Mouse (Mus musculus) neural tube, embryonic 11.5 days (tissue): ENCODE measurements at regions not wholly inside any gene's neighbourhood (a gene's known extent, or its start where the extent isn't known, plus 50 kb on each side); places are given as distances from the start of the nearest gene placed in this dataset.
A peak's percentile ranks its signal among the peaks of the same experiment; 100 is the strongest.

ENCODE experiments used
- ATAC-seq: fragments of 200-750 bp; cut with Nextera tagmentation; 2 replicates; pipeline ENCODE4 v1.8.0; 2017; ENCODE audit warnings: moderate number of reproducible peaks, mild to moderate bottlenecking, moderate TSS enrichment, moderate library complexity; ENCODE audit not compliant: insufficient read depth, low FRiP score, low TSS enrichment
- DNase-seq: peaks from one replicate; pipeline ENCODE4 v3.0.0-alpha.2; 2015; ENCODE audit warnings: low spot score
- H3K27ac ChIP-seq: fragments of 300-500 bp; sonication (generic); 2 replicates; pipeline ENCODE4 v1.5.1; 2014; ENCODE audit warnings: low read depth, mild to moderate bottlenecking, low read length
- H3K27me3 ChIP-seq: fragments of 300-500 bp; sonication (generic); 2 replicates; pipeline ENCODE4 v1.6.1; 2014; ENCODE audit warnings: mild to moderate bottlenecking, low read length, mixed read lengths; ENCODE audit not compliant: control insufficient read depth, insufficient read depth
- H3K36me3 ChIP-seq: fragments of 300-500 bp; sonication (generic); 2 replicates; pipeline ENCODE4 v1.6.1; 2014; ENCODE audit warnings: mild to moderate bottlenecking, low read length, moderate library complexity, mixed read lengths; ENCODE audit not compliant: control insufficient read depth, insufficient read depth
- H3K4me1 ChIP-seq: fragments of 300-500 bp; sonication (generic); 2 replicates; pipeline ENCODE4 v1.6.1; 2014; ENCODE audit warnings: low read length, mixed read lengths; ENCODE audit not compliant: control insufficient read depth, insufficient read depth
- H3K4me2 ChIP-seq: fragments of 300-500 bp; sonication (generic); 2 replicates; pipeline ENCODE4 v1.6.1; 2014; ENCODE audit warnings: low read depth, mild to moderate bottlenecking, moderate library complexity
- H3K4me3 ChIP-seq: fragments of 300-500 bp; sonication (generic); 2 replicates; pipeline ENCODE4 v1.5.1; 2014; ENCODE audit warnings: low read depth, low read length
- H3K9ac ChIP-seq: fragments of 300-500 bp; sonication (generic); 2 replicates; pipeline ENCODE4 v1.6.1; 2014; ENCODE audit warnings: mild to moderate bottlenecking, low read length
- H3K9me3 ChIP-seq: fragments of 300-500 bp; sonication (generic); 2 replicates; pipeline ENCODE4 v1.6.1; 2016; ENCODE audit warnings: low read length; ENCODE audit not compliant: control insufficient read depth
- WGBS: fragments of 180-500 bp; shearing (Covaris S2); extraction: QIAGEN DNeasy Blood & Tissue Kit; methylation state at CpG from one replicate; pipeline ENCODE4 v1.1.7; 2014; 5-methylcytosine and 5-hydroxymethylcytosine counted together

DNA sequence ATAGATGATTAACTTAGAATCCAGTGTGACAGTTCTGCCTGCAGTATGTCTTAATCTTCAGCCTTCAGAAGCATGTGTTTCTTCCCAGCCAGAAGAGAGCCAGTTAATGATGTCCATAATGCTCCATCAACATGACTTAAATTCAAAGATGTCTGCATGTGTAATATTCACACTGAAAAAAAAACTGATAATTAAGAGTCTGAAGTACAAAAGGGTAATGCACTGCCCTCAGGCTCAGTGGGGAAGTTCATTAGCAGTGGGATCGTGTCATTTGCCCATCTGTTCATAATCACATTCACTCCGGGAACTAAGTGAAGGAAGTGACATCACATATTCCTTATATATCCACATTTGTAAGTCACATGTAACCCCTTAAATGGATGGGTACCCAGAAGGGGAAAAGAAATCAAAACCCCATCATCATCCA is 1334.5 kb upstream of the Gje1 start:
- ATAC-seq, result peak; percentile 70
- H3K27ac ChIP-seq, result no peak overlapping the region
- H3K36me3 ChIP-seq, result no peaks in the 10 kb centered on the region
- peak; percentile 16 for DNase-seq
- H3K27me3 ChIP-seq, result no peaks in the 10 kb centered on the region
- H3K4me3 ChIP-seq, result no peak overlapping the region
- no peaks in the 10 kb centered on the region for H3K9me3 ChIP-seq
- 51% methylated on average over 2 of the region's 2 CpGs for WGBS
- no peaks in the 10 kb centered on the region for H3K4me1 ChIP-seq
- H3K9ac ChIP-seq, result no peak overlapping the region
- no peak overlapping the region for H3K4me2 ChIP-seq

DNA sequence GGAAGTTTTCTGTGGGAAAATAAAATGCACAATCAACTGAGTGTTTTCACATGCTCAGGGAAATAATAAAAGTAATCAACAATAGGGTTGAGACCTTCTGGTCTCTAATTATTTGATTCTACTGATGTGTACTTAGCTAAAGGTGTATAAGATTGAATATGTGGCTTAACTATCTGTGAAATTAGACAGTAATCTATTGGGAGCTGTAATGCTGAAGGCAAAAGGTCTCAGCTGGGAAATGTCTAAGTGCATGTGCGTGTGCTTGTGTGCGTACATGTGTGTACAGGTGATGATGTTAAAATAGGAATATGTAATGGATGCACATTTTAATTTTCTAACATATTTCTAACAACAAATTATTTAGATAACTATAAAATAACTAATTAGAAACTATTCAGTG is 1318.2 kb upstream of the Gje1 start:
- Histone ChIP-seq H3K4me2 (no peak overlapping the region), H3K9ac (no peak overlapping the region), H3K4me1 (no peaks in the 10 kb centered on the region), H3K27ac (no peak overlapping the region), H3K4me3 (no peak overlapping the region), H3K9me3 (no peaks in the 10 kb centered on the region), H3K27me3 (no peaks in the 10 kb centered on the region), H3K36me3 (no peaks in the 10 kb centered on the region)
- DNase-seq (no peak), ATAC-seq (no peak)
- WGBS, result 86% methylated on average over 2 of the region's 2 CpGs

DNA sequence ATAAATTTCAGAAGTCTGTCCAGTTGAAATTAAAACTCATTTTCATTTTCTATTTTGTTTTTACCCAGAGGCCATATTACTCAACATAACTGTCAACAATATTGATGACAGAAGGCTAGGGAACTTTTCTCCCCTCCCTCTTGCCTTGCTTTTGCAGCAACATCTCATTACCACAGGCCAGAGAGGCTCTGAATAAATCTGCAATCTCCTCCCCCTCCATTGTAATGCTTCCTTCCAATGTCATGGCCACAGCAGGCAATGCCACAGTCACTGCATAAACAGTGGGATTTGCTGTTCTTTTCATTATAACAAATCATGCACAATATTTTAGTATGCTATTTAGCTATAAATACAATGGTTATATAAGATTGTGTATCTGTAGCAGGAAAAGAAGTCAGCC is 1315.1 kb upstream of the Gje1 start:
- H3K27me3 ChIP-seq, result no peaks in the 10 kb centered on the region
- ATAC-seq, result 0 out of 2 replicates have a peak, but pooled peaks have one; percentile 48

DNA sequence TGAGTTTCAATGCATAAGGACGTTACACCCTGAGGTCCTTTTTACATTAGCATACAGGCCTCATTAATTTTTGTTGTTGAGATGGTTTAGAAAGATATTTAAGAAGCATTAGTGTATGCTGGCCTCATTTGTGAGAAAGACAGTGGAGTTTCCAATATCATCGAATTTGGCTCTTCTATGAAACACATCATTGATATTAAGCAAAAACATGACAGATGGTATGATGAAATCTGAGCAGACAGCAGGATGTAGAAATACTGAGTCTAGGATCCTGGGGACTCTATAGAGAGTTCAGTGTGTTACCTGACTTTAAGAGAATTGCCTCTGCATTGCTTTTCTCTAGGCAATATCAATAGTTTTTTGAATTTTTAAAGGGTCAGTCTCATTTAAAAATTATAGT is 1312.8 kb upstream of the Gje1 start:
- DNase-seq (no peak), ATAC-seq (no peak)
- H3K9me3 ChIP-seq, result no peaks in the 10 kb centered on the region
- no peak overlapping the region for H3K9ac ChIP-seq
- H3K27me3 ChIP-seq, result no peaks in the 10 kb centered on the region
- no peak overlapping the region for H3K4me2 ChIP-seq
- H3K36me3 ChIP-seq, result no peaks in the 10 kb centered on the region
- WGBS, result 69% methylated on average over 2 of the region's 2 CpGs
- no peak overlapping the region for H3K27ac ChIP-seq
- H3K4me3 ChIP-seq, result no peak overlapping the region
- H3K4me1 ChIP-seq, result no peaks in the 10 kb centered on the region

More for the DNA sequence above, 1315.1 kb upstream of the Gje1 start:
- DNase-seq, result no peak
- Histone ChIP-seq H3K9me3 (no peaks in the 10 kb centered on the region), H3K4me2 (no peak overlapping the region), H3K27ac (no peak overlapping the region), H3K4me3 (no peak overlapping the region), H3K9ac (no peak overlapping the region), H3K36me3 (no peaks in the 10 kb centered on the region), H3K4me1 (no peaks in the 10 kb centered on the region)

DNA sequence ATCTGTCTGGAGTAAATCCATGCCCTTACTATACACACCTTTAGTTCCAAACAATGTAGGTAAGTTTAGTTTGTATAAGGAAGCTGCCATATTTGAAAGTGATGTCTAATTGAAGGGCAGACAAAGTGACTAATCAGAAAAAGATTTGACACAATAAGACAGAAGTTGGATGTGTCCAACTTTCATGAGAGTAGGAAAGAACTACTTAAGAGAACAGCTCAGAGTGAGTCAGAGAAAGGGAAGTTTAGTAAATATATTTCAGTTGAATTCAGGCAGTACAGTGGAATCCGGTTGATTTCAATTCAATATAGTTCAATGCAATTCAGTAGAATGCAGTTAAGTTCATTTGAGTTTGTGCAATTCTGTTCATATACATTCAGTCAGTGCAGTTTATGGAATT is 1296.8 kb upstream of the Gje1 start:
- Histone ChIP-seq H3K4me3 (no peak overlapping the region), H3K36me3 (no peaks in the 10 kb centered on the region), H3K27ac (no peak overlapping the region), H3K9me3 (no peaks in the 10 kb centered on the region), H3K27me3 (no peaks in the 10 kb centered on the region), H3K4me2 (no peak overlapping the region), H3K9ac (no peak overlapping the region), H3K4me1 (no peaks in the 10 kb centered on the region)
- DNase-seq (no peak), ATAC-seq (no peak)
- 90% methylated on average over 1 of the region's 1 CpGs for WGBS

DNA sequence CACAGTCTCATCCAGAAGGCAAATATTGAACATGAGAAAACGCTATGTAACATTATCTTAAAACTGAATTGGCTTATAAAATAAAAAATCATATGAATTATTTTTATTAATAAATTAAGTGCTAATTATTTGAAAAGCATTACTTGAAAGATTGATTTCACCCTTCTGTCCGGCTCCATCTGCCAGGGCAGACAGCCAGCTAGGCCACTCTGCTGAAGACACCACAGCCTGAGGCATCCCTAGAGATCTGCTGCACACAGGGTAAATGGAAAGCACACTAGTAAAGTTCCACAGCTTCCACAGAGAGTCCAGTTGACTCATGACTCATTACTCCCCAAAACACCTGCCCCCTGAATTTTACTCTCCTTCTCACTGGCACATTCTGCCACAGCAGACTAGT is 1283.2 kb upstream of the Gje1 start:
- WGBS, result 90% methylated on average over 2 of the region's 2 CpGs
- Histone ChIP-seq H3K27ac (no peak overlapping the region), H3K4me3 (no peak overlapping the region), H3K36me3 (no peaks in the 10 kb centered on the region), H3K9ac (no peak overlapping the region), H3K9me3 (no peaks in the 10 kb centered on the region), H3K27me3 (no peaks in the 10 kb centered on the region), H3K4me1 (no peaks in the 10 kb centered on the region), H3K4me2 (no peak overlapping the region)
- DNase-seq (no peak), ATAC-seq (no peak)

DNA sequence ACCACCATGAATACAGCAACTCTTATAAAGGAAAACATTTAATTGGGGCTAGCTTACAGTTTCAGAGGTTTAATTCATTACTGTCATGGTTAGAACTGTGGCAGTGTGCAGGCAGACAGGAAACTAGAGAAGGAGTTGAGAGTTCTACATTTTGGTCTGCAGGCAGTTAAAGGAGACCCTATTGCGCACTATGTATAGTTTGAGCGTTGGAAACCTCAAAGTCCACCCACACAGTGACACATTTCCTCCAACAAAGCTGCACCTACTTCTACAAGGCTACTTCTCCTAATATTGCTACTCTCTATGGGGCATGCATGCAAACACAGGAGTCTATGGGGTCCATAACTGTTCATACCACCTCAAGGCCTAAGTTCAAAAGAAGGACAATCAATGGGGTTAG is 1275.3 kb upstream of the Gje1 start:
- no peak overlapping the region for H3K4me3 ChIP-seq
- ATAC-seq (no peak), DNase-seq (no peak)
- no peaks in the 10 kb centered on the region for H3K4me1 ChIP-seq
- H3K36me3 ChIP-seq, result no peaks in the 10 kb centered on the region
- H3K27ac ChIP-seq, result no peak overlapping the region
- no peak overlapping the region for H3K4me2 ChIP-seq
- H3K9ac ChIP-seq, result no peak overlapping the region
- no peaks in the 10 kb centered on the region for H3K9me3 ChIP-seq
- 93% methylated on average over 2 of the region's 2 CpGs for WGBS
- no peaks in the 10 kb centered on the region for H3K27me3 ChIP-seq
